Mouse (Mus musculus): ENCODE data around the gene Lancl3. TPM values are rescaled to one million over a fixed set of nuclear protein-coding genes. Genes with fewer than 3 reads are reported as not detected.

Lancl3 gene
- polyA plus RNA-seq, 1 experiment from 2014 or later: 2.9 TPM

DNA sequence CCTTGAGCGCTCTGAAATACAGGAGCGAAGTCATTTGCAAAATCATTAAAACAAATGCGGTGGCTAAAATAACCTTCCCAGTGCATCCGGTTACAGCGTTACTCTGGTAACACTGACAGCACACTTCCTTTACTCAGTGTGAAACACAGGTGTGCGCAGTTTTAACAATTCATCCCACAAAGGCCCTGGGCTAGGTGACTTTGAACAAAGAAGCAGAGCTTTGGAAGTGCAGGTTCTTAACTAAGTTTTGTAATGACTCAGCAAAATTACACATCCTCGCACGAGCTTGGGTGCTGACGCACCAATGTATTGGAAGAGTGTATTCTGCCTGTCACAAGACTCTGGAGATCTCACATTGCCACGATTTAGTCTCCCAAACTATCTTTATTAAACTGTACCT, 54.3 kb downstream of the Lancl3 start:
- Histone ChIP-seq H3K36me3 (ENCODE audit: control insufficient read depth, insufficient read depth, low read length) (no peaks in the 10 kb centered on the region), H3K4me3 (ENCODE audit: low read depth, low read length) (no peak overlapping the region), H3K4me2 (ENCODE audit: low read length) (no peak overlapping the region), H3K27me3 (replicated peaks; ENCODE audit: control insufficient read depth, insufficient read depth, low read length) (no peaks in the 10 kb centered on the region), H3K9ac (ENCODE audit: low read length) (no peak overlapping the region), H3K9me3 (replicated peaks; ENCODE audit: control insufficient read depth, low read length) (no peaks in the 10 kb centered on the region), H3K27ac (ENCODE audit: low read depth, low read length) (no peak overlapping the region), H3K4me1 (ENCODE audit: control insufficient read depth, insufficient read depth, low read length) (no peaks in the 10 kb centered on the region; the same call in 1 of the 2 replicates)
- 85% methylated on average over 10 of the region's 10 CpGs for WGBS
- no peak for ATAC-seq
- no peak for DNase-seq (ENCODE audit: low spot score)

DNA sequence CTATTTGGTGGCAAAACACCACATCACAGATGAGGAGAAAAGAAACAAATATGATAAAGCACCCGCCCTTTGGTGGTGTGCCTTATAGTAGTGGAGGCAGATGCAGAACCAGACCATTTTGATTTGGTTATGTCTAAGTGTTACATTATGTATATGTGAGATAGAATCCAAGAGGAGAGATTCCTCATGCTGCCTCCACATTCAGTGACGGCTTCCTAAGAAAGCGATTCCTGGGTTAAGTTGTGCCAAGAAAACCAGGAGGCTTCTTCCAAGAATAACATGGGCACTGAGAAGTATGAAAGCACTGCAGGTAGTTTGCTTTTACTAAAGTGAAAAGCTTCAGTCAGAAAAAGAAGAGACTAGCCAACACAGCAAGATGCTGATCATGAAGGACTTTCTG, 55.2 kb downstream of the Lancl3 start:
- 87% methylated on average over 3 of the region's 3 CpGs for WGBS
- Histone ChIP-seq H3K9ac (ENCODE audit: low read length) (no peak overlapping the region), H3K4me1 (ENCODE audit: control insufficient read depth, insufficient read depth, low read length) (no peaks in the 10 kb centered on the region), H3K4me3 (ENCODE audit: low read depth, low read length) (no peak overlapping the region), H3K4me2 (ENCODE audit: low read length) (no peak overlapping the region), H3K9me3 (replicated peaks; ENCODE audit: control insufficient read depth, low read length) (no peaks in the 10 kb centered on the region), H3K27ac (ENCODE audit: low read depth, low read length) (no peak overlapping the region), H3K27me3 (replicated peaks; ENCODE audit: control insufficient read depth, insufficient read depth, low read length) (no peaks in the 10 kb centered on the region), H3K36me3 (ENCODE audit: control insufficient read depth, insufficient read depth, low read length) (no peaks in the 10 kb centered on the region)
- ATAC-seq: no peak
- no peak for DNase-seq (ENCODE audit: low spot score)

DNA sequence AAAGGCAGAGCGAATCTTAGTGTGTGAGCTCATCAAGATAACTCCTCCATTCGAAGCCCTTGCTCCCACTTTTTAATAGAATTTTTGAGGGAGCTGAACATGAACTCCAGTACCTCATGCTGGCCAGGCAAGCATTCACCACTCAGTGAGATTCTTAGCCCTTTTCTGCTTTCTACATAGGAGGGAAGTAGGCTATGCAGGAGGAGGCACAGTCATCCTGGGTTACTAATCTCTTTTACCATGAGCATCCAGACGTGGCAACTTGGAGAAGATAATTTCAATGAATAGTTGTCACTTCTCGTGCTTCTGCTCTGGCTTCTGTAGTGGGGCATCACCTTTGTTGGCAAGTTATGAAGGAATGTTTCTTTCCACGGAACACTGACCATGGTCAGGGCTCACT, 57.1 kb downstream of the Lancl3 start, which contains the start of gene Gm14862:
TSS of gene Gm14862 (minus strand) at position 134 of the 400 bp plus-strand sequence.
- no peak within 1 kb of the TSS for H3K9ac ChIP-seq (ENCODE audit: low read length)
- WGBS: 79% methylated on average over 5 of the region's 5 CpGs
- no peaks in the 10 kb centered on the region for H3K4me1 ChIP-seq (ENCODE audit: control insufficient read depth, insufficient read depth, low read length)
- no peak for DNase-seq (ENCODE audit: low spot score)
- ATAC-seq: no peak
- no peaks in the 10 kb centered on the region for H3K36me3 ChIP-seq (ENCODE audit: control insufficient read depth, insufficient read depth, low read length)
- no peaks in the 10 kb centered on the region for H3K9me3 ChIP-seq (replicated peaks; ENCODE audit: control insufficient read depth, low read length)
- no peak within 1 kb of the TSS for H3K4me2 ChIP-seq (ENCODE audit: low read length)
- no peak within 1 kb of the TSS for H3K4me3 ChIP-seq (ENCODE audit: low read depth, low read length)
- H3K27ac ChIP-seq (ENCODE audit: low read depth, low read length): no peak within 1 kb of the TSS
- H3K27me3 ChIP-seq (replicated peaks; ENCODE audit: control insufficient read depth, insufficient read depth, low read length): no peaks in the 10 kb centered on the region

DNA sequence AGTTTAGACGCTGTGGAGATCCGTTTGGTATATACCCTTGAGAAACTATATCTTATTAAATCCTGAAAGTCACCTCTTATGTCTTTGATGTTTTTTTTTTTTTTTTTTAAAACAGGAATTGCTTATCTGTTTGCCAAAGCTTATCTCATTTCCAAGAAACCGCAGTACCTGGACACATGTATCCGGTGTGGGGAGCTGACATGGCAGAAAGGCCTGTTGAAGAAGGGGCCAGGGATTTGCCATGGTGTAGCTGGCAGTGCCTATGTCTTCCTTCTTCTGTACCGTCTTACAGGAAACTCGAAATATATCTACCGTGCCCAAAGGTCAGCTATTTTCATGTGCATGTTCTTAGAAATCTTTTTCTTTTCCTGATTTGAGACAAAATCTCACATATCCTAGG, 58.1 kb downstream of the Lancl3 start:
- Histone ChIP-seq H3K4me1 (ENCODE audit: control insufficient read depth, insufficient read depth, low read length) (no peaks in the 10 kb centered on the region), H3K9ac (ENCODE audit: low read length) (no peak overlapping the region), H3K9me3 (replicated peaks; ENCODE audit: control insufficient read depth, low read length) (no peaks in the 10 kb centered on the region), H3K4me2 (ENCODE audit: low read length) (no peak overlapping the region), H3K36me3 (ENCODE audit: control insufficient read depth, insufficient read depth, low read length) (no peaks in the 10 kb centered on the region), H3K27ac (ENCODE audit: low read depth, low read length) (no peak overlapping the region), H3K4me3 (ENCODE audit: low read depth, low read length) (no peak overlapping the region), H3K27me3 (replicated peaks; ENCODE audit: control insufficient read depth, insufficient read depth, low read length) (no peaks in the 10 kb centered on the region)
- DNase-seq (ENCODE audit: low spot score): no peak
- ATAC-seq: no peak
- 96% methylated on average over 7 of the region's 7 CpGs for WGBS

DNA sequence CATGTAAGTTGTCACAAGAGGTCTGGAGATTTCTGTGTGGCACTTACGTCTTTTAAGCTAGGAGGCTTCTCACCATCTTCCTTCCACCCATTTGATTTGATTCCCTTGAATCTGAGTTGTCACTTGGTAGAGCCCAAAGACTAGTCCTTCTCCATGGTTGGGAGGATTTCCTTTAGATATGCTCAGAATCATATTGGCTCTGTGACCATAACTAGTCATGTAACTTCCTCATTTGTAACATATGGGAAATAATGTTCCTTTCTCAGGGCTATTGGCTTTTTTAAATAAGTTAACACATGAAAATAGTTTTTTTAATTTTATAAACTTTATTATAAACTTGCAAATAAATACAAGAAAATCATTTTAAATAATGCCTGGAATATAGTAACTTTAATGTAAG, 59.6 kb downstream of the Lancl3 start:
- H3K9me3 ChIP-seq (replicated peaks; ENCODE audit: control insufficient read depth, low read length): no peaks in the 10 kb centered on the region
- H3K4me2 ChIP-seq (ENCODE audit: low read length): no peak overlapping the region
- 57% methylated on average over 1 of the region's 1 CpGs for WGBS
- no peaks in the 10 kb centered on the region for H3K4me1 ChIP-seq (ENCODE audit: control insufficient read depth, insufficient read depth, low read length)
- no peaks in the 10 kb centered on the region for H3K36me3 ChIP-seq (ENCODE audit: control insufficient read depth, insufficient read depth, low read length)
- H3K9ac ChIP-seq (ENCODE audit: low read length): no peak overlapping the region
- H3K27me3 ChIP-seq (replicated peaks; ENCODE audit: control insufficient read depth, insufficient read depth, low read length): no peaks in the 10 kb centered on the region
- DNase-seq (ENCODE audit: low spot score) (no peak), ATAC-seq (no peak)
- H3K4me3 ChIP-seq (ENCODE audit: low read depth, low read length): no peak overlapping the region
- H3K27ac ChIP-seq (ENCODE audit: low read depth, low read length): no peak overlapping the region

DNA sequence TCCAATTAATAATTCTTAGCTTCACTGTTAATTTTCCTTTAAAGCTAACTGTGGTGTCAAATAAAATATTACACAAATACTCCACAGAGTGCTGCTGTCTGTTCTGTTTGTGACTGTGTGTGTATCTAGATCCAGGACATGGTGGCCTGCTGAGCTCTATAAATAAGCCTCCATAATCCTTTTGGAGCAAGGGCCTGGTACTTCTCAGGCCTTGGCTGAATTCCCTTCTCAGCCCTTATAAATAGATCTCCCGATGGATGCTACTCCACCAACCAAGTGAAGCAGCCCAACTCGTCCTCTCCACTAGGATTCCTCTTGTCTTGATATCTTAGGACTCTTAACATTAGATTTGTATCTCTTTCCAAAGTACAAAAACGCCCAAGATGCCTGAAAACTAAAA, 71.4 kb downstream of the Lancl3 start:
- DNase-seq (ENCODE audit: low spot score) (no peak), ATAC-seq (no peak)
- H3K36me3 ChIP-seq (ENCODE audit: control insufficient read depth, insufficient read depth, low read length): no peaks in the 10 kb centered on the region
- H3K9ac ChIP-seq (ENCODE audit: low read length): no peak overlapping the region
- H3K4me2 ChIP-seq (ENCODE audit: low read length): no peak overlapping the region
- H3K27me3 ChIP-seq (replicated peaks; ENCODE audit: control insufficient read depth, insufficient read depth, low read length): no peaks in the 10 kb centered on the region
- H3K4me3 ChIP-seq (ENCODE audit: low read depth, low read length): no peak overlapping the region
- 51% methylated on average over 3 of the region's 3 CpGs for WGBS
- H3K4me1 ChIP-seq (ENCODE audit: control insufficient read depth, insufficient read depth, low read length): no peaks in the 10 kb centered on the region
- H3K9me3 ChIP-seq (replicated peaks; ENCODE audit: control insufficient read depth, low read length): no peaks in the 10 kb centered on the region
- H3K27ac ChIP-seq (ENCODE audit: low read depth, low read length): no peak overlapping the region

- Histone ChIP-seq H3K36me3 (ENCODE audit: control insufficient read depth, insufficient read depth, low read length) (no peaks in the 10 kb centered on the region), H3K9ac (ENCODE audit: low read length) (peak overlapping the region; percentile 70; the same call in 1 of the 2 replicates), H3K9me3 (replicated peaks; ENCODE audit: control insufficient read depth, low read length) (no peaks in the 10 kb centered on the region), H3K4me3 (ENCODE audit: low read depth, low read length) (peak overlapping the region; percentile 50), H3K4me2 (ENCODE audit: low read length) (peak overlapping the region; percentile 49), H3K4me1 (ENCODE audit: control insufficient read depth, insufficient read depth, low read length) (no peaks in the 10 kb centered on the region), H3K27ac (ENCODE audit: low read depth, low read length) (no peak overlapping the region), H3K27me3 (replicated peaks; ENCODE audit: control insufficient read depth, insufficient read depth, low read length) (no peaks in the 10 kb centered on the region)
- DNase-seq (ENCODE audit: low spot score) (no peak), ATAC-seq (no peak)
- WGBS: 36% methylated on average over 8 of the region's 8 CpGs
These were observed 72.3 kb downstream of the Lancl3 start for GRCm38 (mm10) chrX:9271947-9272459.

GRCm38 (mm10) chrX:9272460-9273361, 73.0 kb downstream of the Lancl3 start, which contains the start of gene Xk:
TSS of gene Xk (plus strand) at chrX:9272756.
- peak within 1 kb of the TSS; percentile 48; the same call in 1 of the 2 replicates for H3K27ac ChIP-seq (ENCODE audit: low read depth, low read length)
- peak within 1 kb of the TSS; percentile 70 for H3K9ac ChIP-seq (ENCODE audit: low read length)
- no peaks in the 10 kb centered on the region for H3K27me3 ChIP-seq (replicated peaks; ENCODE audit: control insufficient read depth, insufficient read depth, low read length)
- no peaks in the 10 kb centered on the region for H3K9me3 ChIP-seq (replicated peaks; ENCODE audit: control insufficient read depth, low read length)
- ATAC-seq (peak; percentile 91), DNase-seq (ENCODE audit: low spot score) (peak; percentile 57)
- H3K4me3 ChIP-seq (ENCODE audit: low read depth, low read length): peak within 1 kb of the TSS; percentile 50
- H3K4me2 ChIP-seq (ENCODE audit: low read length): peak within 1 kb of the TSS; percentile 49
- H3K36me3 ChIP-seq (ENCODE audit: control insufficient read depth, insufficient read depth, low read length): no peaks in the 10 kb centered on the region
- 21% methylated on average over 67 of the region's 94 CpGs for WGBS
- no peaks in the 10 kb centered on the region for H3K4me1 ChIP-seq (ENCODE audit: control insufficient read depth, insufficient read depth, low read length)
